Comparison of ENCODE assay signal across 27 mouse cellular contexts in the genomic region with DNA sequence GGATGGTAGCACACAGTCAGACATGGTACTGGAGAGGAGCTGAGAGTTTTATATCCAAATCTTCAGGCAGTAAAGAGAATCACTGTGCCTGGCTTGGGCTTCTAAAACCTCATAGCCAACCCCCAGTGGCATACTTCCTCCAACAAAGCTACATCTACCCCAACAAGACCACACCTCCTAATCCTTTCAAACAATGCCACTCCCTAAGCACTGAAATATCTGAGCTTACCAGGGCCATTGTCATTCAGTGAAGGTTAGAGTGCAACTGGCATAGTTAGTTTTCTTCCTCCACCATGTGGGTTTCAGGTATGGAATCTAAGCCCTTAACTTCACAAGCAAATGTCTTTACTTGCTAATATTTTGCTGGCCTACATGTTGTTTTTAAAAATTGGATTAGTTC.
"Had no signal": no experiment of that assay in that cellular context is flagged by ENCODE, and none has a peak within 500 bp of the region (broad histone marks: within the 10 kb centered on the region; RNA-seq: fewer than 3 reads in every experiment).

No protein-coding gene starts in this region.

- H3K36me3 ChIP-seq: heart, embryonic 13.5 days; heart, embryonic 15.5 days; hindbrain, embryonic 10.5 days; hindbrain, embryonic 12.5 days; intestine, embryonic 15.5 days; limb, embryonic 13.5 days had no signal

- H3K4me3 ChIP-seq: gastrocnemius, adult 2 months; heart, embryonic 13.5 days; heart, embryonic 15.5 days; hindbrain, embryonic 10.5 days; hindbrain, embryonic 12.5 days; intestine, embryonic 15.5 days; layer of hippocampus, adult 2 months; left cerebral cortex, adult 2 months; limb, embryonic 13.5 days had no signal

- H3K27me3 ChIP-seq: heart, embryonic 13.5 days; heart, embryonic 15.5 days; hindbrain, embryonic 12.5 days; intestine, embryonic 15.5 days had no signal

- H3K4me2 ChIP-seq: heart, embryonic 11.5 days; heart, embryonic 13.5 days; heart, embryonic 15.5 days; hindbrain, embryonic 12.5 days; hindbrain, embryonic 14.5 days; intestine, embryonic 15.5 days; limb, embryonic 13.5 days; liver, embryonic 11.5 days had no signal

- DNase-seq: gastrocnemius, adult 2 months; gastrocnemius, postnatal 10 days; gastrocnemius, postnatal 25 days; heart, adult 18-20 months; heart, postnatal 14 days; heart, postnatal 36 days; kidney, adult 18-20 months; kidney, adult 8-10 months; kidney, postnatal 10 days; kidney, postnatal 25 days; kidney, postnatal 4 days; liver had no signal

- H3K9ac ChIP-seq: heart, embryonic 13.5 days; heart, embryonic 15.5 days; hindbrain, embryonic 12.5 days; hindbrain, embryonic 14.5 days; intestine, embryonic 15.5 days; limb, embryonic 13.5 days; liver, embryonic 14.5 days had no signal

- H3K27ac ChIP-seq: gastrocnemius, adult 2 months; heart, embryonic 13.5 days; heart, embryonic 15.5 days; hindbrain, embryonic 10.5 days; hindbrain, embryonic 12.5 days; hindbrain, embryonic 14.5 days; intestine, embryonic 15.5 days; layer of hippocampus, adult 2 months; left cerebral cortex, adult 2 months; limb, embryonic 13.5 days; liver, embryonic 14.5 days had no signal

- ATAC-seq: hindbrain, embryonic 16.5 days; inflammation-experienced regulatory T-cells, adult 6 months; intestine, embryonic 15.5 days; intestine, postnatal 0 days had no signal

- H3K9me3 ChIP-seq: heart, embryonic 15.5 days; hindbrain, embryonic 10.5 days; hindbrain, embryonic 12.5 days; intestine, embryonic 15.5 days; limb, embryonic 13.5 days had no signal

- H3K4me1 ChIP-seq: heart, embryonic 15.5 days; hindbrain, embryonic 10.5 days; hindbrain, embryonic 12.5 days; intestine, embryonic 15.5 days; limb, embryonic 13.5 days had no signal
